Mouse (Mus musculus) embryonic facial prominence, embryonic 14.5 days (tissue): ENCODE data around the gene Pagr1b. TPM values are rescaled to one million over a fixed set of nuclear protein-coding genes. Genes with fewer than 3 reads are reported as not detected.

Experiments used
- ATAC-seq: fragments of 200-750 bp; cut with Nextera tagmentation; 2 replicates; pipeline ENCODE4 v1.8.0; 2017; ENCODE audit warnings: low read depth, moderate number of reproducible peaks, moderate TSS enrichment
- DNase-seq: peaks from one replicate; pipeline ENCODE4 v3.0.0-alpha.2; 2015; ENCODE audit warnings: low spot score
- H3K27ac ChIP-seq: fragments of 300-500 bp; sonication (generic); replicated peaks from 2 replicates; pipeline ENCODE4 v1.5.1; 2014; ENCODE audit warnings: low read depth, mild to moderate bottlenecking, low read length, moderate library complexity
- H3K27me3 ChIP-seq: fragments of 300-500 bp; sonication (generic); replicated peaks from 2 replicates; pipeline ENCODE4 v1.6.1; 2014; ENCODE audit warnings: low read length; ENCODE audit not compliant: control insufficient read depth, insufficient read depth
- H3K36me3 ChIP-seq: fragments of 300-500 bp; sonication (generic); 2 replicates; pipeline ENCODE4 v1.6.1; 2014; ENCODE audit warnings: low read length, mixed read lengths; ENCODE audit not compliant: control insufficient read depth, insufficient read depth
- H3K4me1 ChIP-seq: fragments of 300-500 bp; sonication (generic); 2 replicates; pipeline ENCODE4 v1.6.1; 2014; ENCODE audit warnings: antibody characterized with exemption, low read length; ENCODE audit not compliant: control insufficient read depth, insufficient read depth
- H3K4me2 ChIP-seq: fragments of 300-500 bp; sonication (generic); 2 replicates; pipeline ENCODE4 v1.6.1; 2014; ENCODE audit warnings: low read depth, mild to moderate bottlenecking, low read length, moderate library complexity, mixed read lengths
- H3K4me3 ChIP-seq: fragments of 300-500 bp; sonication (generic); 2 replicates; pipeline ENCODE4 v1.5.1; 2014; ENCODE audit warnings: low read depth, mild to moderate bottlenecking, low read length
- H3K9ac ChIP-seq: fragments of 300-500 bp; sonication (generic); 2 replicates; pipeline ENCODE4 v1.6.1; 2014; ENCODE audit warnings: low read depth, mild to moderate bottlenecking, low read length, moderate library complexity, mixed read lengths
- H3K9me3 ChIP-seq: fragments of 300-500 bp; sonication (generic); 2 replicates; pipeline ENCODE4 v1.6.1; 2016; ENCODE audit warnings: low read length; ENCODE audit not compliant: control insufficient read depth
- WGBS: fragments of 180-500 bp; shearing (Covaris S2); extraction: QIAGEN DNeasy Blood & Tissue Kit; methylation state at CpG from one replicate; pipeline ENCODE4 v1.1.7; 2014; 5-methylcytosine and 5-hydroxymethylcytosine counted together
- polyA plus RNA-seq: library from polyadenylated mRNA; unstranded; fragments of >200 nt; fragmentation: Nextera tagmentation; extraction: Ambion mirVana; gene quantifications from 2 replicates; pipeline ENCODE4 v1.2.1, GENCODE M21; 2014

Pagr1b gene
- polyA plus RNA-seq, 1 experiment from 2014 or later = not detected

DNA sequence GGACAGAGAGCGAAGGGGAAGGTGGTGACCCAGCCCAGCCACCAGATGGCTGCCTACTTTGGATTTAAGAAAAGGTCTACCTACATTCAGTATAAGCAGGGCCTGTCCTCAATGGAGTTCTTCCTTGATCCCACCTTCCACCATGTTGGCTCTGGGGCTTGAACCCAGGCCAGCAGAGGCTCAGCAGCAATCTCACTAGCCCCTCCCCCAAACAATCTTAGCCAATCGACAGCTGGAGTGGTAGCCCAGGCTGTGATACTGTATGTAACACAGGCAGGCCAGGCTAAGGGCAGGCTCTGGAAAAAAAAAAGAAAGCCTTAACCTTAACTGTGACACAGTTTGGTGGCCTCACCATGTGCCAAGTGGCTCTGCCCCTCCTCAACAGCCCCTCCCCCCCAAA lies 4.6 kb downstream of the Pagr1b start:
- no peaks in the 10 kb centered on the region for H3K27me3 ChIP-seq
- no peak overlapping the region for H3K9ac ChIP-seq
- H3K9me3 ChIP-seq = no peaks in the 10 kb centered on the region
- no peak overlapping the region for H3K27ac ChIP-seq
- ATAC-seq = no peak
- DNase-seq = no peak
- H3K4me1 ChIP-seq = peaks cover 5% of the 10 kb centered on the region; the same call in 1 of the 2 replicates
- no peak overlapping the region for H3K4me2 ChIP-seq
- 62% methylated on average over 2 of the region's 2 CpGs for WGBS
- H3K4me3 ChIP-seq = no peak overlapping the region
- peaks cover 40% of the 10 kb centered on the region for H3K36me3 ChIP-seq

DNA sequence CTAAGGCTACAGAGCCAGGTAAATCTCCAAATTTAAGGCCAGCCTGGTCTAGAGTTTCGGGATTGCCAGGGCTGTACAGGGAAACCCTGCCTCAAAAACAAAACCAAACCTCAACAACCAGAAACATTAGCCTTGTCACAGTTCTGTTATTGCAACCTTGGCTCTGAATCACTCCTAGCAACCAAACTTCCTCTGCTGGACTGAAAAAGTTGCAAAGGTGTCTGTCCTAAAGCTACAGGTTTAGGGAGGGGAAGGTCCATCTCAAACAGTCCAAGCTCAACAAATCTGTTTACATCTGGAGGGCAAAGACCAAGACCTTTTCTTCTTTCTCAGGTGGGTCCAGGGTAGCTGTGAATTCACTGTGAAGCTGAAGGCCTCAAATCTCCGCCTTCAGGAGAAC lies 5.2 kb downstream of the Pagr1b start:
- Histone ChIP-seq H3K27me3 (no peaks in the 10 kb centered on the region), H3K4me3 (no peak overlapping the region), H3K36me3 (peaks cover 39% of the 10 kb centered on the region), H3K27ac (no peak overlapping the region), H3K4me2 (no peak overlapping the region), H3K9me3 (no peaks in the 10 kb centered on the region), H3K4me1 (peaks cover 4% of the 10 kb centered on the region; the same call in 1 of the 2 replicates), H3K9ac (no peak overlapping the region)
- DNase-seq (no peak), ATAC-seq (no peak)
- 93% methylated on average over 2 of the region's 2 CpGs for WGBS

DNA sequence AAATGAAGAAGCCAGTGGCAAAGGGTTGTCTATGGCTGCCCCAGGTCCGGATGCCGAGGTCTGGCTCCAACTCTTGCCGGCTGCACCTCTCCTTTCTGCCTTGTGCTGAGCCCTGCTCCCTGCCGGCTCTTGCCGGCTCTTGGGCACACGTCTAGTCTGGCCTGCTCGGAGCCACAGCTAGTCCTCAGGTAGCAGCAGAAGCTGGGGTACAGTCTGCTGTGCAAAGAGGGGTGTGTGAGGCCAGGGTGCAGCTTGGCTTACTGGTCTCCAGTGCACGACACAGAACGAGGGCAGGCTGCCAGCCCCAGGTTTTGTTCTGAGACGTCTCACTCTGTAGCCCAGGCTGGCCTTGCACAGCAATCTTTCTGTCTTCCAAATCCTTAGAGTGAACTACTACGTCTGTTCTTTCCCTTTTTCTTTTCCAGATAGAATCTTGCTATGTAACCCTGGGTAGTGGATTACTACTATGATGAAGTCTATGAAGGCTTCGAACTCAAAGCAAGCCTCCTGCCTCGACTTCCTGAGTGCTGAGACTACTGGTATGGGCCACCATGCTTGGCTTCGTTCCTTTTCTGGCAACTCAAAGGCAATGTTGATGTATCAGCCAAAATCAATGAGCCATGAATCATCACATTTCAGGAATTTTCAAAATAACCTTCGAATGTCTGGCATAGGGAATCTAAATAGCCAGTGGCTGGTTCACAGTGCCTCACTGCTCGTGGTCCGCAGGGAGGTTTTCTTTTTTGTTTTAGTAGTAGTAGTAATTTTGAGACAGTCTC lies 6.8 kb downstream of the Pagr1b start:
- no peak overlapping the region for H3K9ac ChIP-seq
- H3K27ac ChIP-seq = peak overlapping the region; percentile 48; the same call in 1 of the 2 replicates
- peaks cover 25% of the 10 kb centered on the region for H3K36me3 ChIP-seq
- H3K27me3 ChIP-seq = no peaks in the 10 kb centered on the region
- no peaks in the 10 kb centered on the region for H3K4me1 ChIP-seq
- no peak overlapping the region for H3K4me3 ChIP-seq
- no peak overlapping the region for H3K4me2 ChIP-seq
- no peak for ATAC-seq
- WGBS = 86% methylated on average over 17 of the region's 17 CpGs
- no peak for DNase-seq
- no peaks in the 10 kb centered on the region for H3K9me3 ChIP-seq

DNA sequence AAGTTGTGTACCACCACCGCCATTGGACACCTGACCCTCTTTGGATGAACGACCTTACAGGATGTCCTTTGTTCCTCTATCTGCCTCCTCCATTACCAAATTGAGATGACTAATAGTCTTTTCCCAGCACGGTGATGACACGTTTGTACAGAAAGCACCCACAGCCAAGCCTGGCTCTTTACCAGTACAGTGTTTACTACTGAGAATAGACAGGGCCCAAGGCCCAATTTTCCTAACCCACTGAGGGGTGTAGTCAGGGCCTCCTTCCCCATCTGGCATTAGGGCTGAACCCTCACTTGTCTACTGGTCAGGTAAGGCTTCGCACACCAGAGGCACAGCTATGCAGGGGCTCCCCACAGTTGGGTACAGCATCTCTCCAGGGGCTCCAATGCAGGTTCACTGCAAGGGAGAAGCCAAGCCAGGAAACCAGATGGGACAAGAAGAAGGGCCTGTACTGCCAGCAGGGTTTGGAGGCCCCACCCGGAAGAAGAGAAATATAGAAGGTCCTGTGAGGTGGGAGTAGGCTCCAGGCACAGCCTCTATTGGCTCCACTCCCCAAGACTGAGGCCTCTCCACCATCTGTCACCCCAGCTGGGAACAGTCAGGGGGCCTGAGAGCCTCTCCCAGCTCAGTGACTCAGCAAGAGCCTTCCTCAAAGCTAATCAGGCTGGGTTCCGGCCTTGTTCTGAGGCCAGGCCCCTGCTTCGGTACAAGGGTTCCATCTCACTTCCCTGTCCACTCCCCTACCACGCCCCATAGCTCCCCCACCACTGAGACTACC lies 7.9 kb downstream of the Pagr1b start:
- Histone ChIP-seq H3K27ac (peak overlapping the region; percentile 48; the same call in 1 of the 2 replicates), H3K4me2 (no peak overlapping the region), H3K36me3 (peaks cover 15% of the 10 kb centered on the region), H3K27me3 (no peaks in the 10 kb centered on the region), H3K9ac (no peak overlapping the region), H3K4me1 (no peaks in the 10 kb centered on the region), H3K4me3 (no peak overlapping the region), H3K9me3 (no peaks in the 10 kb centered on the region)
- DNase-seq (peak; percentile 73), ATAC-seq (peak; percentile 73)
- WGBS = 77% methylated on average over 7 of the region's 9 CpGs

DNA sequence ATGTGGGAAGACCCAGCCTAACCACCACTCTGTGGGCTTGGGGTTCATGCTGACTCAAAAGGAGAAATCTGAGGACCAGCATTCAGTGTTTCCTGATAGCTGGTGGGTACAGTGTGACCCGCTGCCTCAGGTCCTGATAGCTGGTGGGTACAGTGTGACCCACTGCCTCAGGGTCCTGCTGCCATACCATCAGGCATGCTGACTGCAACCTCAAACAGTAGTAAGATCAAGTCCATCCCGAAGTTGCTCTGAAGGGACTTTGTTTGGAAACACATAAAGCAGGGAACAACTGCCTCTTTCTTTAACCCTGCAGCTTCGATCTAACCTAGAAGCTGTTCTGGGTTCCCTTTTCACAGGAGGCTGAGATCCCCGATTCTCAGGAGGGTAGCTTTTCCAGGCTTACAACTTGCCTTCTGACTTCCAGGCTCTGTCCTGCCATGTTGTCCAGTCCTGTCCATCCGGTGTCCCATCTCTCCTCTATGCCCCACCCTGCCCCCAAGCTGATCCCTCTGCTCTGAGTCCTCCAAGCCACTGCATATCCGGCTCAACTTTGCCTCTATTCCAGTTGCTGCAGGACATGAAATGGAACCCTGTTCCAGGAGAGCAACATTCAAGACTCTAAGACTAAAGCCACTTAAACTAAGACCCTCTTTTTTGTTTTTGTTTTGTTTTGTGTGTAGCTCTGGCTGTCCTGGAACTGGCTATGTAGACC lies 8.8 kb downstream of the Pagr1b start:
- ATAC-seq = no peak
- Histone ChIP-seq H3K4me2 (no peak overlapping the region), H3K27ac (no peak overlapping the region), H3K4me3 (no peak overlapping the region), H3K9me3 (no peaks in the 10 kb centered on the region), H3K4me1 (no peaks in the 10 kb centered on the region), H3K27me3 (no peaks in the 10 kb centered on the region), H3K36me3 (peaks cover 5% of the 10 kb centered on the region), H3K9ac (no peak overlapping the region)
- no peak for DNase-seq
- 73% methylated on average over 6 of the region's 6 CpGs for WGBS

DNA sequence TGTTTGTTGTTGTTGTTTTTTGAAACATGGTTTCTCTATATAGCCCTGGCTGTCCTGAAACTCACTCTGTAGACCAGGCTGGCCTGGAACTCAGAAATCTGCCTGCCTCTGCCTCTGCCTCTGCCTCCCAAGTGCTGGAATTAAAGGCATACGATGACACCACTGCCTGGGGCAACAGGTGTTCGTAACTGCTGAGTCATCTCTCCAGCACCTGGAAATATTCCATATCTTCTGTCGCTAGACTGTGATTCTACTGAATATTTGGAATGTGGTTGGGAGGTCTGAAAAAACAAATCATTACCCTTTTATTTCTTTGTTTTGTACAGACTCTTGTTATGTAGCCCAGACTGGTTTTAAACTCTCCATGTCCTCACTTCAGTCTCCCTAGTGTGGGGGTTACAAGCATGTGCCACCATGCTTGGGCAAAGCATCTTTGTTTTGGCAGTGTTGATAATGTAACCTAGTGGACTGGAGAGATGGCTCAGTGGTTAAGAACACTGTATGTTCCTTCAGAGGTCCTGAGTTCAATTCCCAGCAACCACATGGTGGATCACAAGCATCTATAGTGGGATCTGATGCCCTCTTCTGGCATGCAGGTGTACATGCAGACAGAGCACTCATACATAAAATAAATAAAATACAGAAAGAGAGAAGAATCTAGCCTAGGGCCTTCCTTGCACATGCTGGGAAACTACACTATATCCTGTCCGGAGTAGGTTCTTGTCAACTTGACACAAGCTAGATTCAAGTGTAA lies 12.0 kb downstream of the Pagr1b start:
- H3K27me3 ChIP-seq = no peaks in the 10 kb centered on the region
- no peak overlapping the region for H3K9ac ChIP-seq
- H3K4me2 ChIP-seq = no peak overlapping the region
- no peaks in the 10 kb centered on the region for H3K36me3 ChIP-seq
- no peak for ATAC-seq
- H3K9me3 ChIP-seq = no peaks in the 10 kb centered on the region
- no peaks in the 10 kb centered on the region for H3K4me1 ChIP-seq
- DNase-seq = no peak
- H3K4me3 ChIP-seq = no peak overlapping the region
- no peak overlapping the region for H3K27ac ChIP-seq
- 72% methylated on average over 4 of the region's 4 CpGs for WGBS

DNA sequence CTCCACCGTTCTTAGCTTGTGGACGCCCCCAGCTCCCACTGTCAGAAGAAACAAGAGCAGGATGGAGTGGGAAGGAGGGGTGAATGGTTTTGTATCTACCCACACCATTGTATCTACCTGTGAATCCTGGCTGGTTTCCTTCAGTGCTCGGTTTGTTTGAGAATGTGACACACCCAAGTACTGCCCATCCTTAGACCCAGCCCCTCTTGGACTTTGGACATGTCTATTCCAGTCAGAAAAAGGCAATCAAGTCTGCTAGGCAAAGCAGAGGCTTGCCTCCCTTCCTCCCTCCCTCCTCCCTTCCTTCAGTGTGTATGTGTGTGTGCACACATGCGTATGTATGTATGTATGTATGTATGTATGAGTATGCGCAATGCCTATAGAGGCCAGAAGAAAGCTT lies 12.7 kb downstream of the Pagr1b start:
- no peak for DNase-seq
- H3K4me2 ChIP-seq = no peak overlapping the region
- WGBS = 85% methylated on average over 5 of the region's 5 CpGs
- no peak overlapping the region for H3K9ac ChIP-seq
- H3K4me1 ChIP-seq = no peaks in the 10 kb centered on the region
- no peaks in the 10 kb centered on the region for H3K36me3 ChIP-seq
- no peak overlapping the region for H3K4me3 ChIP-seq
- H3K27me3 ChIP-seq = no peaks in the 10 kb centered on the region
- no peaks in the 10 kb centered on the region for H3K9me3 ChIP-seq
- ATAC-seq = no peak
- H3K27ac ChIP-seq = no peak overlapping the region

DNA sequence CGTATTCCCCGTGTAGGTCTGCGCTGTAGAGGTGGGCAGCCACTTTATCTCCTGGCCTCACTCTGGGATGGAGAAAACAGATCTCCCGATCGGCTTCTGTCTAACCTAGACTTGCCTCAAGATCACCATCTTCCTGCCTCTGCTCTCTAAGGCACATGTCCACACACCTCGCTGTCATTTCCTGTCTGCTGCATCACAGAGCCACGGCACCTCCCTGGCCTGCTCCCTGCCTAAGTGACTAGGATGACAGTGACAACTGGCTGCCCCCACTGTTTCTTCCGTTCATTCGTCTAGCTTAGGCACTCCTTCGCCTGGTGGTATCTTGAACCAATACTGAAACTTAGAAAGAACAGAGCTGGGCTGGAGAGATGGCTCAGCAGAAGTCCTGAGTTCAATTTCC lies 16.7 kb downstream of the Pagr1b start:
- no peak overlapping the region for H3K4me2 ChIP-seq
- no peak overlapping the region for H3K27ac ChIP-seq
- H3K27me3 ChIP-seq = no peaks in the 10 kb centered on the region
- WGBS = 77% methylated on average over 10 of the region's 10 CpGs
- H3K36me3 ChIP-seq = no peaks in the 10 kb centered on the region
- no peak for DNase-seq
- no peaks in the 10 kb centered on the region for H3K4me1 ChIP-seq
- H3K9me3 ChIP-seq = 0 out of 2 replicates have a peak, but pooled peaks cover 5% of the 10 kb centered on the region
- no peak overlapping the region for H3K9ac ChIP-seq
- no peak for ATAC-seq
- H3K4me3 ChIP-seq = no peak overlapping the region
